Mouse (Mus musculus) heart, adult 2 months (tissue): ENCODE results near the gene Sfxn3. TPM values are rescaled to one million over a fixed set of nuclear protein-coding genes. Genes with fewer than 3 reads are reported as not detected.

Source experiments
- DNase-seq, 2 experiments: peaks; one replicate each; pipeline ENCODE4 v3.0.0; 2021
- H3K27ac ChIP-seq: fragments of 200-600 bp; 2 replicates; pipeline ENCODE4 v1.8.1; 2022
- H3K27me3 ChIP-seq: fragments of 200-500 bp; 2 replicates; pipeline ENCODE4 v1.6.1; 2012; ENCODE audit warnings: mild to moderate bottlenecking, low read length, inconsistent platforms, mixed read lengths; ENCODE audit not compliant: control insufficient read depth, insufficient read depth
- H3K36me3 ChIP-seq: fragments of 200-500 bp; 2 replicates; pipeline ENCODE4 v1.6.1; 2012; ENCODE audit warnings: low read length, inconsistent platforms; ENCODE audit not compliant: control insufficient read depth, insufficient read depth
- H3K4me1 ChIP-seq: fragments of 200-500 bp; 2 replicates; pipeline ENCODE4 v1.6.1; 2011; ENCODE audit warnings: low read length; ENCODE audit not compliant: control insufficient read depth, insufficient read depth
- H3K4me3 ChIP-seq: fragments of 200-600 bp; 2 replicates; pipeline ENCODE4 v1.8.1; 2022
- H3K79me2 ChIP-seq: fragments of 200-500 bp; replicated peaks from 2 replicates; pipeline ENCODE4 v1.6.1; 2012; ENCODE audit warnings: mild to moderate bottlenecking, inconsistent platforms, low read length, moderate library complexity, mixed read lengths; ENCODE audit not compliant: control insufficient read depth, insufficient read depth
- H3K9ac ChIP-seq: fragments of 200-500 bp; 2 replicates; pipeline ENCODE4 v1.6.1; 2012; ENCODE audit warnings: low read depth, mild to moderate bottlenecking, control low read depth, inconsistent platforms, low read length, mixed read lengths
- CTCF ChIP-seq: fragments of 200-600 bp; IDR thresholded peaks from 2 replicates; pipeline ENCODE4 v1.8.1; 2022; ENCODE audit warnings: antibody characterized with exemption, mild to moderate bottlenecking, moderate library complexity
- EP300 ChIP-seq: fragments of 200-500 bp; IDR thresholded peaks from 2 replicates; pipeline ENCODE4 v1.6.1; 2011; ENCODE audit warnings: low read depth, low read length, control low read depth; ENCODE audit not compliant: insufficient read depth
- POLR2A ChIP-seq: fragments of 200-500 bp; IDR thresholded peaks from 2 replicates; pipeline ENCODE4 v1.6.1; 2011; ENCODE audit warnings: mild to moderate bottlenecking, low read depth, low read length, control low read depth; ENCODE audit not compliant: insufficient read depth
- WGBS: fragments of 180-500 bp; shearing (Covaris S2); methylation state at CpG from one replicate; pipeline ENCODE4 v1.1.7; 2018; 5-methylcytosine and 5-hydroxymethylcytosine counted together
- intact Hi-C: fragments of 180-260 bp; cut with DNase I; formaldehyde crosslinking; loops from one replicate; pipeline ENCODE4 v1.15.1; 2025
- polyA plus RNA-seq: library from polyadenylated mRNA; depleted of rRNA; stranded (reverse); fragments of >200 nt; gene quantifications from 2 replicates; pipeline ENCODE4 v1.2.3, GENCODE M21; 2012
- total RNA-seq, 2 experiments: library from RNA; stranded (reverse); gene quantifications; 2 replicates each; pipeline ENCODE4 v1.2.3; 2021

Sfxn3 gene
- total and polyA plus RNA-seq, 3 experiments: 10.0 to 15.5 (median 11.1) TPM

DNA sequence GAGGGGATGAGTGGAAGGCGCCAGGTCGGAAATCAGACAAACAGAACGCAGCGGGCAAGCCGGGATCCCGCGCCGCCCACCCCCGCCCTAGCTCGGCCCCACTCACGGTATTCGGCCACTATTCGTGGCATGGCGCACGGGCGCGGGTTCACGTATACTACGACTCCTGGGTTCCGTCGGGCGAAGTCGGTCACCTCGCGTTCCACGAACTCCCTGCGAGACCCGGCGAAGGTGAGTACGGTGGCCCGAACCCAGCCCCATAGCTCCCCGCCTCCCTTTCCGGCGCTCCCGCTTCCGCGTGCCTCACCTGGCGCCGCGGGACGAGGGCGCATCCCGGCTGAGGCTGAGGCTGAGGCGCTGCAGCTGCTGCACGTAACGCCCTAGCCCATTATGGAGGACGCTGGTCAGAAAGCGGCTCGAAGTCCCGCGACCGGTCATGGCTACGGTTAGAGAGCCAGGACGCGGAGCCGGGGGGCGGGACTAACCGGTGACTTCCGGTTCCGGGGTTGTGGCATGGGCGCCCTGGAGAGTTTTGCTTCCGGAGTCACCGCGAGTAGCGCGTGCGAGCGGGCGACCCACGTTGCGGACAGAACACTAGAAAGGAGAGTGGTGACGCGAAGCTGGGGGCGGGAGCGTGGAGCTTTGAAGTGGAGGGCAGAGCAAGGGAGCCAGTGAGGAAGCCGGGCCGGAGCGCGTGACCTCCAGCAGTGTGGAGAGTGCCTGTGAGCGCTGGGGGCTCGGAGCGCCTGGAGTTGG lies 41.2 kb upstream of the Sfxn3 start, which contains the start of gene Mrpl43:
TSS of gene Mrpl43 (minus strand) at position 486 of the 756 bp plus-strand sequence.
- no peaks in the 10 kb centered on the region for H3K79me2 ChIP-seq
- WGBS: under 1% methylated on average over 82 of the region's 82 CpGs
- H3K4me1 ChIP-seq: peaks cover 3% of the 10 kb centered on the region
- no peaks in the 10 kb centered on the region for H3K27me3 ChIP-seq
- TF ChIP-seq POLR2A: peak; percentile 47
- TF ChIP-seq CTCF: no peak
- H3K27ac ChIP-seq: peak within 1 kb of the TSS; percentile 76
- peaks cover 4% of the 10 kb centered on the region; the same call in 1 of the 2 replicates for H3K36me3 ChIP-seq
- DNase-seq: peak; percentile 95 to 98
- H3K9ac ChIP-seq: peak within 1 kb of the TSS; percentile 78
- peak within 1 kb of the TSS; percentile 98 for H3K4me3 ChIP-seq
- intact Hi-C loops: no loop called here

DNA sequence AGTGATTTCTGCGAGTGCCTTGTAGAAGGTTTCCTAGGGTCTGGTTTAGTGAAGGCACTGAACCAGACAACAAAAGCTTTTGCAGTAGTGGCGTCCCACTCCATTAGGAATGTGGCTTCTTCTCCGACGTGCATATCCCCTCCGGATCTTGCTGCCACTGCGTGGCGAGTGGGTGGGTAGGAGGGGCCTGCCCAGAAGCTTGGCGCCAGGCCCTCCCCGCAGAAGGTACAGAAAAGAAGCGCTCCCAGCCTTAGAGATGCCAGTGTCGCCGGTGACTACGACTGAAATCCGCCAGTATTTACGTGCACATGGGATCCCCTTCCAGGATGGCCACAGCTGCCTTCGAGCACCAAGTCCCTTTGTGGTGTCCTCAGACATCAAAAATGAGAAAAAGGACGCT lies 40.3 kb upstream of the Sfxn3 start:
- Histone ChIP-seq H3K27me3 (no peaks in the 10 kb centered on the region), H3K4me3 (peak overlapping the region; percentile 98), H3K27ac (peak overlapping the region; percentile 76), H3K9ac (peak overlapping the region; percentile 52), H3K79me2 (no peaks in the 10 kb centered on the region), H3K4me1 (peaks cover 3% of the 10 kb centered on the region), H3K36me3 (peaks cover 4% of the 10 kb centered on the region; the same call in 1 of the 2 replicates)
- TF ChIP-seq POLR2A (no peak), CTCF (no peak), EP300 (no peak)
- peak in 1 of 2 experiments; percentile 11 for DNase-seq
- 20% methylated on average over 17 of the region's 17 CpGs for WGBS
- intact Hi-C loops: no loop called here

DNA sequence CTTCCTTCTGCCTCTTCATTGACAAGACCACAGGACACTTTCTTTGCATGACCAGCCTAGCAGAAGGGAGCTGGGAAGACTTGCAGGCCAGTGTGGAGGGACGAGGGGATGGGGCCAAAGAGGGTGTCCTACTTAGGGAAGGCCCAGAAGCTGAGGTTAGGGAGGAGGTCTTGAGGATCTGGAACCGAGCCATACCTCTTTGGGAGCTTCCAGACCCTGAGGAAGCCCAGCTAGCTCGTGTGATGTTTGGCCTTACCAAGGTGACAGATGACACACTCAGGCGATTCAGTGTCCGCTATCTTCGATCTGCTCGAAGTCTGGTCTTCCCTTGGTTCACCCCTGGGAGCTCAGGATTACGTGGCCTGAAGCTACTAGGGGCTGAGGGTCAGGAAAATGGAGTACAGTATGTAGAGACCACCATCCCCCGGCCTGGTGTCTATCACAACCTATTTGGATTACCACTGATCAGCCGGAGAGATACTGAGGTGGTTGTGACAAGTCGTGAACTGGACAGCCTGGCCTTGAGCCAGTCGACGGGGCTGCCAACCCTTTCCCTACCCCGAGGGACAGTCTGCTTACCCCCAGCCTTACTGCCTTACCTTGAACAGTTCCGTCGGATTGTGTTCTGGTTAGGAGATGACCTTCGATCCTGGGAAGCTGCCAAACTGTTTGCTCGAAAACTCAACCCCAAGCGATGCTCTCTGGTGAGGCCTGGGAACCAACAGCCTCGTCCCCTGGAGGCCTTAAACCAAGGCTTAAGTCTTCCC lies 39.7 kb upstream of the Sfxn3 start:
- no peaks in the 10 kb centered on the region for H3K27me3 ChIP-seq
- no peak overlapping the region for H3K4me3 ChIP-seq
- H3K79me2 ChIP-seq: no peaks in the 10 kb centered on the region
- peaks cover 3% of the 10 kb centered on the region for H3K4me1 ChIP-seq
- intact Hi-C loops: no loop called here
- WGBS: 63% methylated on average over 20 of the region's 20 CpGs
- DNase-seq: peak in 1 of 2 experiments; percentile 19
- TF ChIP-seq POLR2A (no peak), EP300 (no peak), CTCF (no peak)
- H3K27ac ChIP-seq: no peak overlapping the region
- H3K36me3 ChIP-seq: peaks cover 4% of the 10 kb centered on the region; the same call in 1 of the 2 replicates
- no peak overlapping the region for H3K9ac ChIP-seq

DNA sequence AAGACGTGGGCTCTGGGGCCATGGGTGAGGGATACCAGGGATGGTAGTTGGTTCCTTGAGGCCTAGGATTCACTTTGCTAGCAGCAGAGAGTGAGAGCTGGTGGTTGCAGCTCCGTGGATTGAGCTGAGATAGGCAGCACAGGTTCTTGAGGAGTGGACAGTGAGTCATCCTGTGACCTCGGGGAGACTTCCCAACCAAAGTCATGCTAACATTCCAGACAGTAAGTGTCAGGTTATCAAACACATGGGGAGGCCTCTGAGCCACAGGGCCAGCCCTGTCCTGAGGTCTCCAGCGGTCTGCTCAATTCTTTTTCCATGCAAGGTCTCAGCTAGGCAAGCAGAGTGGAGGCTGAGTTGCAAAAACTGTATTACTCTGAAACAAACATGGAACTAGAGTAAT lies 36.7 kb upstream of the Sfxn3 start:
- no peak for DNase-seq
- WGBS: 77% methylated on average over 4 of the region's 4 CpGs
- no peaks in the 10 kb centered on the region for H3K27me3 ChIP-seq
- intact Hi-C loops: no loop called here
- H3K36me3 ChIP-seq: no peaks in the 10 kb centered on the region
- H3K79me2 ChIP-seq: no peaks in the 10 kb centered on the region
- no peak overlapping the region for H3K27ac ChIP-seq
- no peak overlapping the region for H3K4me3 ChIP-seq
- H3K9ac ChIP-seq: no peak overlapping the region
- H3K4me1 ChIP-seq: peaks cover 6% of the 10 kb centered on the region
- TF ChIP-seq POLR2A (no peak), CTCF (no peak), EP300 (no peak)

DNA sequence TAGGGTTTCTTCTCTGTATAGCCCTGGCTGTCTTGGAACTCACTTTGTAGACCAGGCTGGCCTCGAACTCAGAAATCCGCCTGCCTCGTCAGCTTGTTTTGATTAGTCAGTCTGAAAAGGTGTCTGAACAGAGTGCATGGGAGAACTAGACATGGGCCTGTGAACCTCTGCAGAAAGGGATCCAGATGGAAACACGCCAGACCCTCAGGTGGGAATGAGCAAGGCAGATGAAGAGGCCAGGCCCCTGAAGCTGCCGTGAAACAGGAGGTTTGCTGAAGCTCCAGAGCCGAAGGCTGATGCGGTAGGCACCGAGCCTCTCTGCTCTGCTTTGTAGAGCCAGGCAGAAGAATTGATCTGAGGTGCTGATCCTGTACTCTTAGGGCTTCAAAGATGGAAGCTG lies 35.1 kb upstream of the Sfxn3 start:
- Histone ChIP-seq H3K27me3 (no peaks in the 10 kb centered on the region), H3K4me3 (no peak overlapping the region), H3K36me3 (no peaks in the 10 kb centered on the region), H3K79me2 (no peaks in the 10 kb centered on the region), H3K9ac (no peak overlapping the region), H3K4me1 (peaks cover 8% of the 10 kb centered on the region), H3K27ac (no peak overlapping the region)
- no peak for DNase-seq
- TF ChIP-seq EP300: no peak
- no peak for TF ChIP-seq CTCF
- no peak for TF ChIP-seq POLR2A
- 85% methylated on average over 8 of the region's 8 CpGs for WGBS
- intact Hi-C loops: no loop called here

DNA sequence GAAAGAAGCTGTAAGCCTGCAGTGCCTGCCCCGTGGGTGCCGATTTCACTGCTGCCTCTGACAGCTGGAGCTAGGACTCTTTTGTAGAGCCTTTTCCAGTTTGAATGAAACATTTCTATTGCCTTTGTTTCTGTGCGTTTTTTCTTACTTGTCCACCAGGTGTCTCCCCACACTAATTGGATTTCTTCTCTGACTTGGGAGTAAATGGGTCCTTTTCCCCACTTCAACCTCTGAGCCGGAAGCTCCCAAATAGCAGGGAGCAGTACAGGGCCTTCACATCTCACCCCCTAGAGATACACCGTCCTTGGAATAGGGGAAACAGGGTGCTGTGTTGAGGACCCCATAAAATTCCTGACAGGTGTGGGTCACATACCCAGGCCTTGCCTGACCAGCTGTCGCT lies 34.7 kb upstream of the Sfxn3 start:
- no peak overlapping the region for H3K27ac ChIP-seq
- peaks cover 8% of the 10 kb centered on the region for H3K4me1 ChIP-seq
- DNase-seq: peak in 1 of 2 experiments; percentile 13
- H3K36me3 ChIP-seq: no peaks in the 10 kb centered on the region
- no peaks in the 10 kb centered on the region for H3K27me3 ChIP-seq
- intact Hi-C loops: loop anchor here (1.0 kb wide), 1 partner anchor 19 kb away; no protein-coding TSS in a partner anchor
- H3K9ac ChIP-seq: no peak overlapping the region
- peak; percentile 79 for TF ChIP-seq CTCF
- no peak for TF ChIP-seq POLR2A
- WGBS: 35% methylated on average over 6 of the region's 6 CpGs
- no peaks in the 10 kb centered on the region for H3K79me2 ChIP-seq
- H3K4me3 ChIP-seq: no peak overlapping the region
